Mouse (Mus musculus) hindbrain, embryonic 14.5 days (tissue): ENCODE measurements around the gene Gng7. TPM values are rescaled to one million over a fixed set of nuclear protein-coding genes. Genes with fewer than 3 reads are reported as not detected.

Source experiments
- polyA plus RNA-seq: library from polyadenylated mRNA; unstranded; fragments of >200 nt; fragmentation: Nextera tagmentation; extraction: Ambion mirVana; gene quantifications from 2 replicates; pipeline ENCODE4 v1.2.1, GENCODE M21; 2014

Gng7 gene
- polyA plus RNA-seq, 1 experiment from 2014 or later: 17.7 TPM

Other genes starting within 250 kb of the Gng7 start
- 55.6 and 62.9 TPM in 2 replicates for gene Sf3a2, start 216.7 kb downstream of the Gng7 start, polyA plus RNA-seq
- 117 and 123 TPM in 2 replicates for gene Plekhj1, start 216.3 kb downstream of the Gng7 start, polyA plus RNA-seq
- 0.16 TPM in 1 of 2 replicates, not detected in the other for gene Amh, start 209.7 kb downstream of the Gng7 start, polyA plus RNA-seq
- 0.37 and 0.96 TPM in 2 replicates for gene Jsrp1, start 201.4 kb downstream of the Gng7 start, polyA plus RNA-seq
- 1,195 and 1,204 TPM in 2 replicates for gene Oaz1, start 188.3 kb downstream of the Gng7 start, polyA plus RNA-seq
- gene Lingo3, start 170.9 kb downstream of the Gng7 start, polyA plus RNA-seq: 9.9 and 14.3 TPM in 2 replicates
- gene Lsm7, start 159.7 kb downstream of the Gng7 start, polyA plus RNA-seq: 241 and 287 TPM in 2 replicates
- gene Sppl2b, start 159.7 kb downstream of the Gng7 start, polyA plus RNA-seq: 69.3 and 70.3 TPM in 2 replicates
- 0.09 and 0.17 TPM in 2 replicates for gene Tmprss9, start 143.1 kb downstream of the Gng7 start, polyA plus RNA-seq
- gene Timm13, start 114.0 kb downstream of the Gng7 start, polyA plus RNA-seq: 311 and 351 TPM in 2 replicates
- gene Lmnb2, start 96.7 kb downstream of the Gng7 start, polyA plus RNA-seq: 12.9 and 13.8 TPM in 2 replicates
- gene Gadd45b, start 84.9 kb downstream of the Gng7 start, polyA plus RNA-seq: 6.2 and 8.0 TPM in 2 replicates
- 29.7 and 32.2 TPM in 2 replicates for gene Diras1, start 10.7 kb upstream of the Gng7 start, polyA plus RNA-seq
- 33.7 and 33.8 TPM in 2 replicates for gene Slc39a3, start 22.5 kb upstream of the Gng7 start, polyA plus RNA-seq
- 260 and 276 TPM in 2 replicates for gene Sgta, start 45.2 kb upstream of the Gng7 start, polyA plus RNA-seq
- gene Thop1, start 55.1 kb upstream of the Gng7 start, polyA plus RNA-seq: 35.9 and 37.2 TPM in 2 replicates
- 0.09 and 0.32 TPM in 2 replicates for gene Creb3l3, start 83.9 kb upstream of the Gng7 start, polyA plus RNA-seq
- 222 and 230 TPM in 2 replicates for gene Map2k2, start 91.0 kb upstream of the Gng7 start, polyA plus RNA-seq
- 12.4 and 14.4 TPM in 2 replicates for gene Zbtb7a, start 120.3 kb upstream of the Gng7 start, polyA plus RNA-seq
- gene Pias4, start 153.0 kb upstream of the Gng7 start, polyA plus RNA-seq: 43.7 and 48.3 TPM in 2 replicates
- 413 and 447 TPM in 2 replicates for gene Eef2, start 161.7 kb upstream of the Gng7 start, polyA plus RNA-seq
- gene Dapk3, start 168.1 kb upstream of the Gng7 start, polyA plus RNA-seq: 68.2 and 76.7 TPM in 2 replicates
- gene 4930442H23Rik, start 168.9 kb upstream of the Gng7 start, polyA plus RNA-seq: 0.33 TPM in 1 of 2 replicates, not detected in the other
- 0.14 TPM in 1 of 2 replicates, not detected in the other for gene Nmrk2, start 187.1 kb upstream of the Gng7 start, polyA plus RNA-seq
- 80.2 and 83.1 TPM in 2 replicates for gene Atcay, start 215.9 kb upstream of the Gng7 start, polyA plus RNA-seq
- gene Zfr2, start 218.2 kb upstream of the Gng7 start, polyA plus RNA-seq: 24.2 and 25.4 TPM in 2 replicates
- 30.2 and 37.0 TPM in 2 replicates for gene Matk, start 238.0 kb upstream of the Gng7 start, polyA plus RNA-seq